Mouse (Mus musculus): ENCODE results near the gene Rps6kl1.
A peak's percentile ranks its signal among the peaks of the same experiment; 100 is the strongest.

Gene Rps6kl1

GRCm38 (mm10) chr12:85141096-85141495, 10.0 kb downstream of the Rps6kl1 start:
- DNase-seq (ENCODE audit: low read depth, low spot score): peak; percentile 59

DNA sequence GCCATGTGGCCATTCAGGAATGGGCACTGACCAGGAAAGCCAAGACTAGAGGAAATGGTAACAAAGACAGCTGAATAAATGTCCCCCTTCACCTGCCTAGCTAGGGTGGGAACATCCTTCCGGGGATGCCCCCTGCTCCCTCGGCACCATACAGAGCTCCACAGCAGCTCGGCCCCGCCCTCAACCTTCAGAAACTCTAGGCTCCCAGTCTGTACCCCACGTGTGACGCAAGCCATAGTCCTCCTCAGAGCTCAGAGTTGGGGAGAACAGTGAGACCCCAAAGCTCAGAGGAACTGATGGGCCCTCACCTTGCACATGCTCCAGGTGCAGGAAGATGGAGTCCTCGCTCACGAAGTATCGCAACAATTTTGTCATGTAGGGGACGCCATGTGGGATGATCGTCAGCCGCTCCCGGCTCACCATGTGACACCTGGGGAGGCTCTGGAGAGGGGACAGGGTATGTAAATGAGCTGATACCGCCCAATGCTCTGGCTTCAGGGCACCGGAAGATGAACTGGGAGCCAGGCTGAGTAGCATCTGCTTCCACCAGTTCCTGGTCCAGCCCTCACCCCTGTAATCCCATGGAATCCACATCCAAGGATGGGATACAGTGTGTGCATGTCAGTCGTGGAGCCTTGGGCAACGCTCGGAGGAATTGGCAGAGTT, 10.9 kb downstream of the Rps6kl1 start:
- peak; percentile 65 for DNase-seq (ENCODE audit: low read depth, low spot score)

- peak; percentile 12 for DNase-seq (ENCODE audit: low read depth, low spot score)
Observed at GRCm38 (mm10) chr12:85136627-85137026, 14.4 kb downstream of the Rps6kl1 start.

DNA sequence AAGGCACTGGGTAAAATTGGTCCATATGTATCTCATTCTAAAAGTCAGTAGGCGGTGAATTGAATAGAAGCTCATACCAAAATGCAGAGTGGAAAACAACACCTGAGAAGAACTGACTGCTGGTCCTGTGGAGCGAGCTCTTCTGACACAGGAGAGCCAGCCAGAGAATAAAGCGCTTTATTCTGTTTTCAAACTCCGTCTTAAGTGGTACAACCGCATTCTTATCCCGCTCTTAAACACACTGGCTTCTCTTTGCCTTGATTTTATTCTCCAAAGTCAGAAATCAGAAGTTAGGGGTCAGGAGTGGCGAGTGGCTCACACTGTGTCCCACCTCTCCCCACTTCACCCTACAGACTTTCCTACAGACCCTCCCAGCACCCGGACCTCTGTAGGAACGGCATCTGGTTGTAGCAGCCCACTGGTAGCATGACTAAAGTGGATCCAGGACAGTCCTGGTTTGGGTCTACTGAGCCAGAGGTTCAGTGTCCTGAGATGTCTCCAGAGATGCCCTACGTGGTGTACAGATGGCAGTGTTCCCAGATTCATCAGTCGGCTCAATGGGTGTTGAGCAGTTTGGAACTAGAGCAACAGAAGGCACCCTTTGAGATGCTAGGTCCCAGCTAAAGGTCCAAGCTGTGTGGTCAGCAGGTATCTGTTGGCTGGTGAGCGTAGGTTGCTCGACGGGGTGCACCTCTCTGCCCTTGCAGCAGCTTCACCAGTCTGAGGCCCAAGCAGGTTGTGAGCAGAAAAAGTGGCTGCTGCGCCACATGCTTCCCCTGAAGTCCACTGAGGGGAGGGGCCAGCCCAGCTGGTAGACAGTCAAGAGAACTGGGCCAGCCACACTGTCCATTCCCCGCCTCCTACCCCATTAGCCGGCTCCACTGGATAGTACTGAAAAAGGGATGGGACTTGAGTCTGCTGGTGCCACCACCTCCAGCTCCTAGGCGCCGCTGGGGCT, 15.3 kb downstream of the Rps6kl1 start:
- DNase-seq (ENCODE audit: low read depth, low spot score): no peak

GRCm38 (mm10) chr12:85134043-85134794, 16.8 kb downstream of the Rps6kl1 start:
- no peak for DNase-seq (ENCODE audit: low read depth, low spot score)

- DNase-seq (ENCODE audit: low read depth, low spot score): peak; percentile 60
Observed at GRCm38 (mm10) chr12:85131361-85131760, 19.7 kb downstream of the Rps6kl1 start.

DNA sequence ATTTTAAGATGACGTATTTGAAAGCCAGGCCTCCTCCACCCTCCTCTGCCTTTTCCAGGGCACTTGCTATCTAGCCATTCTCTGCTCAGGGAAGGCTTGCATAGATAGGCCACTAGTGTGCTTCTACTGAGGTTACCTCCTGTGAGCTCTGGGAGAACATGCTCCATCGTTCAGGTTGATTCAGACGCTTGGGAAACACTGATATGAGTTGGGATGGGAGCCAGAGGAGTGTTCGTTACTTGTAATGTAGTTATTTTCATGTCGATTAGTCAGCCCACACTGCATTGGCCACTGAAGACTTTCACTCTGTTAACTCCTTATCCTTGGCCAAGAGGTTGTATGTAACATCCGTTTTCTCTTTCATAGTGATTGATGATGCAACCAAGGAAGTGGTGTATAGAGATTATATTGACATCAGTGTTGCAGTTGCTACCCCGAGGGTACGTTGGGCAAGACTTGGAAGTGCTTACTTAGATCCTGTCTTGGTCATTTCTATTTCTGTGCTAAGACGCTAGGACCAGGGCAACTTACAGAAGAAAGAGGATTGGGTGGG, 21.6 kb downstream of the Rps6kl1 start:
- no peak for DNase-seq (ENCODE audit: low read depth, low spot score)

DNA sequence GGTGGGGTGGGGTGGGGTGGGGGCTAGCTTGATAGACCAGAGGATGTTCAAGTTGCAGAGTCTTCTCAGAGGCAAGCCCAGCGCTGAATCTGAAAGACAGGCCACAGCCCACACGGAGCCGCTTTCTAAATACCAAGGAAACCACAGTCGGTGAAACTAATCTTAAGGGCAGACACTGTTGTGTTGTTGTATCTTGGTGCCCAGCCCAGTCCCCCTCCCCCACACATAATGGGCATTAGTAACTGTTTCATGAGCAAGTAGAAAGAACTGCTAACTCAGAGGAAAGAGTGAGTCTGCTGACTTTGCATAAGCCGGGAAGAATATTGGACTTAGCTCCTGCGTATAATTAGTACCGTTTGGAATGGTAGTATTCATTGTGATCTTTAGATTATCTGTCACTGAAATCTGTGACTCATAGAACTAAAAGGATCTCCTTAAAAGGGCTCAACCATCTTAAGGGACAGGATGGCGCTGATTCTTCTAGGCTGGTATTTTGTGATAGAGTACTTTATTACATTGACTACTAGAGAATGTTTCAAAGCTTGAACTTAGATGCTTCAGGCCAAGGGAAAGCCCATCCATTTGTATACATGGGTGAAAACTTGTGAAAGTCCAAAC, 24.0 kb downstream of the Rps6kl1 start:
- DNase-seq (ENCODE audit: low read depth, low spot score): no peak

DNA sequence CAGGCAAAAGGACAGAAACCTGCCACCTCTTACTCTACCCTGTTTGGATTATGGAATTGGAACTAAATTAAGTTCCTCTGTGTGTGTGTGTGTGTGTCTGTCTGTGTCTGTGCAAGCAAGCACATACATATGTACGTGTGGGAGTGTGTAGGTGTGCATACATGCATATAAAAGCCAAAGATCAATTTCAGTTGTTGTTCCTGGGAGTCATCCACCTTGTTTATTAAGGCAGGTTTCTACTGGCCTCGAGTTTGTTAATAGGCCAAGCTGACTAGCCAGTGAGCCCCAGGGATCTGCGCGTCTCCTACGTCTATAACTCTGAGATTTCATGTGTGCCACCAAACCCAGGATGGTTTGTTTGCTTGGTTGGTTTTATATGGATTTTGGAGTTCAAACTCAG, 26.3 kb downstream of the Rps6kl1 start:
- no peak for DNase-seq (ENCODE audit: low read depth, low spot score)

GRCm38 (mm10) chr12:85123645-85124044, 27.4 kb downstream of the Rps6kl1 start:
- no peak for DNase-seq (ENCODE audit: low read depth, low spot score)

DNA sequence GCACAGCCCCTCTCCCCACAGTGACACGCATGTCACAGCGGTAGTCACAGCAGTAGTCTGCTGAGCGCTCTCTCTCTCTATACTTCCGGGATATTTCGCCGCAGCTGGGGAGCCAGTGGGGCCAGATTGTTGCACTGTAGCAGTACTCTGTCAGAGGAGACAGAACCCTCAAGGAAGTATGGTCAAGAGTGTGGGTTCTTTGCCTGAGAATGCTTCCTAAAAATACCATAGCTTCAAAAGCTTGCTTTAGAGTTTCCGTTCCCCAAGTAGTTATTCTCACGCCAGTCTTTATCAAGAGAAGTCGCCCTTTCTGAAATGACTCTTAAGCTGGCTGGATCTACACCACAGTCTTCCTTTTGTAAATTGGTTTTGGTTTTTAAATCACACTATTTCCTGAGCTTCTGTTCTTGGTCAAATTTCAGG, 27.9 kb downstream of the Rps6kl1 start:
- DNase-seq (ENCODE audit: low read depth, low spot score): no peak

DNA sequence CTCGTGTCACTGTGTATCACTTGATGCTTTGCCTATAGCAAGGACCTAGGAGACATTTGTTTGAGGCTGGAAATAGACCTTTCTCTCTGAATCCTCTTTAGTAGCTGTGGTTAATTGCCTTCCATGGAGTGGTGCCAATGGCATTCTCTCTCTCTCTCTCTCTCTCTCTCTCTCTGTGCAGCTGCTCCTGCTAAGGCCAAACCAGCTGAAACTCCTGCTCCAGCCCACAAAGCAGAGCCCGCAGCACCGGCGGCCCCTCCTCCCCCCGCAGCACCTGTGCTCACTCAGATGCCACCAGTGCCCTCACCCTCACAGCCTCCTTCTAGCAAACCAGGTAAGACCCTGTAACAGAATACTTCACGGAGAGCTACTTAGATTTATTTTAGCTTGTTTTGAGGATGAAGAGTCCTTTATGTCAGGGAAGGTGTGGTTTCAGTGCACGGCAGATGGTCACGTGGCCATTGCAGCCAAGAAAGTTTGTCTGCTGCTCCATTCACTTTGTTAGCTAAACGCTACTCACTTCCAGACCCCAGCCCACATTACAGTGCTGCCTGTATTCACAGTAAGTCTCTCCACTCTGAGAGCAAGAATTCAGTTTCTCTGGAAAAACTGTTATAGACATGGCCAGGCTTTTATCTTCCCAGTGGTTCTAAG, 29.1 kb downstream of the Rps6kl1 start:
- no peak for DNase-seq (ENCODE audit: low read depth, low spot score)

GRCm38 (mm10) chr12:85115678-85116077, 35.4 kb downstream of the Rps6kl1 start:
- no peak for DNase-seq (ENCODE audit: low read depth, low spot score)

GRCm38 (mm10) chr12:85113917-85114316, 37.1 kb downstream of the Rps6kl1 start:
- DNase-seq (ENCODE audit: low read depth, low spot score): no peak

GRCm38 (mm10) chr12:85113337-85113736, 37.7 kb downstream of the Rps6kl1 start:
- DNase-seq (ENCODE audit: low read depth, low spot score): no peak

GRCm38 (mm10) chr12:85112550-85113251, 38.4 kb downstream of the Rps6kl1 start:
- DNase-seq (ENCODE audit: low read depth, low spot score): no peak

DNA sequence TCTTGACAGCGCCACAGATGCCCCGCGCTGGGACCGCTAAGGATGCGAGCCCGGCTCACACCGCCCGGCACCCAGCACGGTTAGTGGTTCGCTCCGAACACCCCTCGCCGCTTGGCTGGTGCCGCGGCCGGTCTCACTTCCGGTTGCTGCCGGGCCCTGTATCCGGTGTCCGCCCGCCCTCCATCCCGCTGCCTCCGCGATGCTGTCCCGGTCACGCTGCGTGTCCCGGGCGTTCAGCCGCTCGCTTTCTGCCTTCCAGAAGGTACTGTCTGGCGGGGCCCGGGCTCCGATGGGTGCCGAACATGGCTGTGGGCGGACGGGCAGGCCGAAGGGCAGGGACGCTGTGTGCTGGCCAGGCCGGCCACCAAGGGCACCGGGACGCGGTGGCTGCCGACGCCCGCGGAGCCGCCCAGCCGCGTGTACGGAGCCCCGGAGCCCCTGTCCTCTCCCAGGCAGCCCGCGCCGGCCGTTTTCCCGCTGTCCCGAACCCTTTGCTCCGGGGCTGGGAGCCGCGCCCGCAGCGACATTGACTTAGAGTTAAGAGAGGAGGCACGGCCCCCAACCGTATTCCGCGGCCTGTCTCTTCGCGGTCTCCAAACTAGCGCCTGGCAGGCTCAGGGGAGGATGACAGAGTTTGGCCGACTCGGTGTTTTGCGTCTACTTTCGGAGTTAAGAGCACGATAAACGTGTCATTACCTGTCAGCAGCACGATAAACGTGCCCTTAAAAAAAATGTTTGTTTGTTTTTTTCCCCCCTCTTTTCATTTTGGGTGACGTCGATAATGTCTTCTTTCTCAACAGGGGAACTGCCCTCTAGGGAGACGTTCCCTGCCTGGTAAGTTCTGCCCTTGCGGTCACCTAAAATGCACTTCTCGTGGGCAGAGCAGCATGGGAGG, 40.1 kb downstream of the Rps6kl1 start, which contains the start of the genes Prox2 and Dlst:
Gene Prox2 (minus strand): TSS at position 62 of the 895 bp plus-strand sequence.
Gene Dlst (plus strand): TSS at position 136 of the 895 bp plus-strand sequence.
- peak; percentile 89 for DNase-seq (ENCODE audit: low read depth, low spot score)

DNA sequence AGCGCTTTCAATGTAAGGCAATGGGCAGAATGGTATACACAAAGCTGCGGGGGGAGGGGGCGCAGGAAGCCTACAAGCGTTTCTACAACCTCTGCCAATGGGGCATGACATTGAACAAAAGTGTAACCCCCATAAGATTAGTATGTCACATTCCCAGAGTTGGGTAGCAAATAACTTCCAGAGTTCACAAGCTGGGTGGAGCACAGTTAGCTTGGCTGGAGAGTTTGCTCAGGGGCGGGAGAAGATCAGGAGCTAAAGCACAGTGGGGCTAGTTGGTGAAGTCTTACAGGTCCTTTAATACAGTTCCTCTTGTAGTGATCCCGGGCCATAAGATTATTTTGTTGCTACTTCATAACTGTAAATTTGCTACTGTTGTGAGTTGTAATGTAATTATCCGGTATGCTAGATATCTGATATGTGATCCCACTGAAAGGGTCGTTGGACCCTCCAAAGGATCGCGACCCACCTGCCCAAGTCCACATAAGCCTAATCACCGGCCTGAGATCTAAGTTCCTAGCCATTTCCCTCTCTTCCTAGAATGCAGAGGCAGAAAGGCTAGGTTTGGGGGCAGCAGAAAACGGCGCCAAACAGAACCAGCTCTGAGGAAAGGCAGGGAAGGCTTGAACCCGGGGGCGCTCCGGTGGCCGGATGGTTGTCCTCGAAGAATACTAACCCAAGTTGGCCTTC, 40.9 kb downstream of the Rps6kl1 start:
- DNase-seq (ENCODE audit: low read depth, low spot score): no peak
